Mouse (Mus musculus) central nervous system, embryonic 11.5 days (tissue): ENCODE results near the gene Kcnk7. TPM values are rescaled to one million over a fixed set of nuclear protein-coding genes. Genes with fewer than 3 reads are reported as not detected.

Experiments
- polyA plus RNA-seq: library from polyadenylated mRNA; depleted of rRNA; stranded (reverse); fragments of >200 nt; gene quantifications from 2 replicates; pipeline ENCODE4 v1.2.3, GENCODE M21; 2012; rRNA removed

The Kcnk7 gene
- 0.05 TPM in 1 of 2 replicates, not detected in the other for polyA plus RNA-seq

GRCm38 (mm10) chr19:5704163-5704800 lies at the start of gene Kcnk7:
TSS of gene Kcnk7 (plus strand) at chr19:5704367.

GRCm38 (mm10) chr19:5662981-5663913 lies 40.9 kb upstream of the Kcnk7 start, which contains the start of gene Sipa1:
TSS of gene Sipa1 (minus strand) at chr19:5663707.

GRCm38 (mm10) chr19:5688200-5689087 lies 15.7 kb upstream of the Kcnk7 start, which contains the start of the genes Map3k11 and Pcnx3:
TSS of gene Map3k11 (plus strand) at chr19:5688742.
TSS of gene Pcnx3 (minus strand) at chr19:5688908.

GRCm38 (mm10) chr19:5725767-5726515 lies 21.8 kb downstream of the Kcnk7 start, which contains the start of gene Ehbp1l1:
TSS of gene Ehbp1l1 (minus strand) at chr19:5726317.

GRCm38 (mm10) chr19:5729444-5729815 lies 25.3 kb downstream of the Kcnk7 start, which contains the start of gene Fam89b:
TSS of gene Fam89b (minus strand) at chr19:5729653.

GRCm38 (mm10) chr19:5740320-5741317 lies 36.5 kb downstream of the Kcnk7 start, which contains the start of gene Ltbp3:
TSS of gene Ltbp3 (plus strand) at chr19:5740904.

Other genes starting within 250 kb of the Kcnk7 start
- gene Ccdc85b, start 246.5 kb upstream of the Kcnk7 start, polyA plus RNA-seq: 7.7 and 12.9 TPM in 2 replicates
- 124 and 130 TPM in 2 replicates for gene Fibp, start 243.8 kb upstream of the Kcnk7 start, polyA plus RNA-seq
- gene Ctsw, start 235.9 kb upstream of the Kcnk7 start, polyA plus RNA-seq: 0.94 and 1.4 TPM in 2 replicates
- 47.9 and 83.7 TPM in 2 replicates for gene Efemp2, start 230.4 kb upstream of the Kcnk7 start, polyA plus RNA-seq
- 38.4 and 39.4 TPM in 2 replicates for gene Mus81, start 216.0 kb upstream of the Kcnk7 start, polyA plus RNA-seq
- gene Cfl1, start 213.9 kb upstream of the Kcnk7 start, polyA plus RNA-seq: 1,441 and 1,801 TPM in 2 replicates
- gene 1700020D05Rik, start 200.6 kb upstream of the Kcnk7 start, polyA plus RNA-seq: 2.5 and 3.1 TPM in 2 replicates
- gene Snx32, start 193.8 kb upstream of the Kcnk7 start, polyA plus RNA-seq: 20.7 and 24.6 TPM in 2 replicates
- 0.14 and 0.21 TPM in 2 replicates for gene Ovol1, start 143.7 kb upstream of the Kcnk7 start, polyA plus RNA-seq
- gene Ap5b1, start 136.3 kb upstream of the Kcnk7 start, polyA plus RNA-seq: 1.6 and 2.3 TPM in 2 replicates
- 132 and 429 TPM in 2 replicates for gene Rnaseh2c, start 102.5 kb upstream of the Kcnk7 start, polyA plus RNA-seq
- gene Kat5, start 94.1 kb upstream of the Kcnk7 start, polyA plus RNA-seq: 106 and 112 TPM in 2 replicates
- gene Rela, start 66.9 kb upstream of the Kcnk7 start, polyA plus RNA-seq: 27.4 and 40.6 TPM in 2 replicates
- 35.6 and 40.2 TPM in 2 replicates for gene Sipa1, start 40.7 kb upstream of the Kcnk7 start, polyA plus RNA-seq
- gene Map3k11, start 15.6 kb upstream of the Kcnk7 start, polyA plus RNA-seq: 28.3 and 30.6 TPM in 2 replicates
- gene Pcnx3, start 15.5 kb upstream of the Kcnk7 start, polyA plus RNA-seq: 79.9 and 82.1 TPM in 2 replicates
- 22.1 and 44.1 TPM in 2 replicates for gene Ehbp1l1, start 21.9 kb downstream of the Kcnk7 start, polyA plus RNA-seq
- gene Fam89b, start 25.3 kb downstream of the Kcnk7 start, polyA plus RNA-seq: 139 and 148 TPM in 2 replicates
- gene Ltbp3, start 36.5 kb downstream of the Kcnk7 start, polyA plus RNA-seq: 25.0 and 41.3 TPM in 2 replicates
- gene Scyl1, start 67.1 kb downstream of the Kcnk7 start, polyA plus RNA-seq: 75.2 and 92.9 TPM in 2 replicates
- gene Frmd8, start 170.9 kb downstream of the Kcnk7 start, polyA plus RNA-seq: 22.2 and 23.3 TPM in 2 replicates
- gene Slc25a45, start 173.4 kb downstream of the Kcnk7 start, polyA plus RNA-seq: 2.3 and 3.2 TPM in 2 replicates
- 9.3 and 9.8 TPM in 2 replicates for gene Tigd3, start 189.8 kb downstream of the Kcnk7 start, polyA plus RNA-seq
- 187 and 201 TPM in 2 replicates for gene Dpf2, start 208.6 kb downstream of the Kcnk7 start, polyA plus RNA-seq
- 2.4 and 2.9 TPM in 2 replicates for gene Cdc42ep2, start 220.4 kb downstream of the Kcnk7 start, polyA plus RNA-seq